In genomic region chr2:28496671-28497070, GRCm38 (mm10) we compare ENCODE assay signal across 11 mouse cellular contexts. TPM values are rescaled to one million over a fixed set of nuclear protein-coding genes. Genes with fewer than 3 reads are reported as not detected.
DNase-seq lines count a peak whose midpoint lies in the region; ATAC-seq and TF ChIP-seq lines count a peak whose summit lies in the region.
"Had no signal": no experiment of that assay in that cellular context is flagged by ENCODE, and none has a peak within 500 bp of the region (broad histone marks: within the 10 kb centered on the region; RNA-seq: fewer than 3 reads in every experiment).

Gene Gbgt1 (plus strand): TSS chr2:28496891.

- 0 out of 2 replicates have a peak within 1 kb of the TSS, but pooled peaks have one; percentile 1 for H3K4me2 ChIP-seq in lung, postnatal 0 days (replicated peaks; ENCODE audit: low read depth, low read length)
- H3K4me2 ChIP-seq in stomach, embryonic 16.5 days (ENCODE audit: low read depth, low read length): peak within 1 kb of the TSS; percentile 34
- no peak within 1 kb of the TSS for H3K4me2 ChIP-seq in midbrain, embryonic 15.5 days
- H3K4me2 ChIP-seq: heart, embryonic 12.5 days had no signal

- no peaks in the 10 kb centered on the region for H3K9me3 ChIP-seq in lung, postnatal 0 days (ENCODE audit: low read length)
- H3K9me3 ChIP-seq in stomach, embryonic 16.5 days (replicated peaks; ENCODE audit: control insufficient read depth, low read length): no peaks in the 10 kb centered on the region
- H3K9me3 ChIP-seq in midbrain, embryonic 15.5 days: no peaks in the 10 kb centered on the region
- H3K9me3 ChIP-seq: heart, embryonic 12.5 days had no signal

- no peak within 1 kb of the TSS for H3K4me3 ChIP-seq in lung, postnatal 0 days (ENCODE audit: low read depth, low read length)
- H3K4me3 ChIP-seq in stomach, embryonic 16.5 days (replicated peaks; ENCODE audit: low read length): peak within 1 kb of the TSS; percentile 30
- H3K4me3 ChIP-seq in midbrain, embryonic 15.5 days: no peak within 1 kb of the TSS
- H3K4me3 ChIP-seq: heart, embryonic 12.5 days had no signal

- H3K4me1 ChIP-seq in lung, postnatal 0 days (ENCODE audit: insufficient read depth, low read depth, low read length): no peaks in the 10 kb centered on the region
- peaks cover 16% of the 10 kb centered on the region for H3K4me1 ChIP-seq in stomach, embryonic 16.5 days (ENCODE audit: control insufficient read depth, insufficient read depth, low read length)
- no peaks in the 10 kb centered on the region for H3K4me1 ChIP-seq in midbrain, embryonic 15.5 days
- H3K4me1 ChIP-seq: heart, embryonic 12.5 days had no signal

- H3K36me3 ChIP-seq in lung, postnatal 0 days (ENCODE audit: insufficient read depth, low read length): no peaks in the 10 kb centered on the region
- no peaks in the 10 kb centered on the region for H3K36me3 ChIP-seq in stomach, embryonic 16.5 days (ENCODE audit: control insufficient read depth, insufficient read depth, low read length)
- no peaks in the 10 kb centered on the region for H3K36me3 ChIP-seq in midbrain, embryonic 15.5 days (replicated peaks)
- H3K36me3 ChIP-seq: heart, embryonic 12.5 days had no signal

- peak; percentile 17 for ATAC-seq in lung, postnatal 0 days
- peak; percentile 75; the same call in 1 of the 2 replicates for ATAC-seq in stomach, embryonic 16.5 days (ENCODE audit: insufficient read depth, low FRiP score)
- no peak for ATAC-seq in midbrain, embryonic 15.5 days (replicated peaks)

- no peak within 1 kb of the TSS for H3K9ac ChIP-seq in lung, postnatal 0 days (replicated peaks; ENCODE audit: low read depth)
- peak within 1 kb of the TSS; percentile 49 for H3K9ac ChIP-seq in stomach, embryonic 16.5 days (ENCODE audit: low read length)
- no peak within 1 kb of the TSS for H3K9ac ChIP-seq in midbrain, embryonic 15.5 days
- H3K9ac ChIP-seq: heart, embryonic 12.5 days had no signal

- peak; percentile 94 for DNase-seq in heart, adult 11 months
- DNase-seq in heart, postnatal 4 days: no peak
- peak; percentile 30 for DNase-seq in lung, postnatal 0 days (ENCODE audit: low spot score)
- no peak for DNase-seq in lung, postnatal 25 days (ENCODE audit: low spot score)
- DNase-seq in kidney, postnatal 14 days: peak; percentile 33
- no peak for DNase-seq in embryo, embryonic 10 days (ENCODE audit: low spot score)

- 67% methylated on average over 5 of the region's 5 CpGs for WGBS in lung, postnatal 0 days
- 45% methylated on average over 5 of the region's 5 CpGs for WGBS in stomach, embryonic 16.5 days
- 74% methylated on average over 5 of the region's 5 CpGs for WGBS in midbrain, embryonic 15.5 days

- no peaks in the 10 kb centered on the region for H3K27me3 ChIP-seq in lung, postnatal 0 days (replicated peaks; ENCODE audit: insufficient read depth, low read length)
- H3K27me3 ChIP-seq in stomach, embryonic 16.5 days (ENCODE audit: control insufficient read depth, insufficient read depth, low read length): no peaks in the 10 kb centered on the region
- no peaks in the 10 kb centered on the region for H3K27me3 ChIP-seq in midbrain, embryonic 15.5 days (replicated peaks)
- H3K27me3 ChIP-seq: heart, embryonic 12.5 days had no signal

- no peak within 1 kb of the TSS for H3K27ac ChIP-seq in lung, postnatal 0 days (ENCODE audit: low read length)
- peak within 1 kb of the TSS; percentile 90 for H3K27ac ChIP-seq in stomach, embryonic 16.5 days (ENCODE audit: low read length)
- H3K27ac ChIP-seq in midbrain, embryonic 15.5 days: no peak within 1 kb of the TSS

- TF ChIP-seq CTCF in lung, postnatal 0 days (IDR thresholded peaks at IDR 0.05): no peak

- TF ChIP-seq EP300 in lung, postnatal 0 days (IDR thresholded peaks at IDR 0.05): no peak

RNA-seq across cellular contexts. Expression of gene Gbgt1, which starts in this region (rescaled TPM):
- total RNA-seq in heart, postnatal 4 days (2021): 1 to 10 TPM in 1 of 2 experiments, under 1 TPM in 1; 0.83 to 1.8 TPM
- 1.2 and 1.4 TPM in 2 replicates for polyA plus RNA-seq in lung, postnatal 0 days (2015; fragmentation: Nextera tagmentation; extraction: Ambion mirVana)
- polyA plus RNA-seq in stomach, embryonic 16.5 days (2015; fragmentation: Nextera tagmentation; extraction: Ambion mirVana): 3.2 and 3.5 TPM in 2 replicates
- 1.1 and 1.4 TPM in 2 replicates for polyA plus RNA-seq in midbrain, embryonic 15.5 days (2015; fragmentation: Nextera tagmentation; extraction: Ambion mirVana)
- polyA plus RNA-seq: C2C12; embryonic facial prominence, embryonic 11.5 days had no signal

Comparison
In these comparisons a context has a peak if more than half of its experiments do, and no peak if none do; other contexts are left out.
1. DNase-seq: peak in heart, adult 11 months (single experiment), lung, postnatal 0 days (single experiment) and kidney, postnatal 14 days (single experiment); none in heart, postnatal 4 days (single experiment), lung, postnatal 25 days (single experiment) and embryo, embryonic 10 days (single experiment).